Mouse (Mus musculus) midbrain, embryonic 13.5 days (tissue): ENCODE results near the gene Spata5. TPM values are rescaled to one million over a fixed set of nuclear protein-coding genes. Genes with fewer than 3 reads are reported as not detected.

Source experiments
- ATAC-seq: fragments of 200-750 bp; cut with Nextera tagmentation; 2 replicates; pipeline ENCODE4 v1.8.0; 2017; ENCODE audit warnings: mild to moderate bottlenecking, moderate TSS enrichment, moderate library complexity
- H3K27ac ChIP-seq: fragments of 300-500 bp; sonication (generic); 2 replicates; pipeline ENCODE4 v1.5.1; 2015; ENCODE audit warnings: inconsistent platforms, mild to moderate bottlenecking, moderate library complexity
- H3K27me3 ChIP-seq: fragments of 300-500 bp; sonication (generic); 2 replicates; pipeline ENCODE4 v1.6.1; 2015; ENCODE audit warnings: mild to moderate bottlenecking, inconsistent platforms
- H3K36me3 ChIP-seq: fragments of 300-500 bp; sonication (generic); 2 replicates; pipeline ENCODE4 v1.6.1; 2015; ENCODE audit warnings: mild to moderate bottlenecking, inconsistent platforms
- H3K4me1 ChIP-seq: fragments of 300-500 bp; sonication (generic); replicated peaks from 2 replicates; pipeline ENCODE4 v1.6.1; 2015; ENCODE audit warnings: inconsistent platforms
- H3K4me2 ChIP-seq: fragments of 300-500 bp; sonication (generic); replicated peaks from 2 replicates; pipeline ENCODE4 v1.6.1; 2015; ENCODE audit warnings: moderate library complexity, mild to moderate bottlenecking, inconsistent platforms
- H3K4me3 ChIP-seq: fragments of 300-500 bp; sonication (generic); replicated peaks from 2 replicates; pipeline ENCODE4 v1.5.1; 2015; ENCODE audit warnings: mild to moderate bottlenecking, inconsistent platforms
- H3K9ac ChIP-seq: fragments of 300-500 bp; sonication (generic); replicated peaks from 2 replicates; pipeline ENCODE4 v1.6.1; 2015; ENCODE audit warnings: mild to moderate bottlenecking, inconsistent platforms
- H3K9me3 ChIP-seq: fragments of 300-500 bp; sonication (generic); 2 replicates; pipeline ENCODE4 v1.6.1; 2016; ENCODE audit warnings: mild to moderate bottlenecking, inconsistent platforms
- WGBS: fragments of 180-500 bp; shearing (Covaris S2); methylation state at CpG from one replicate; pipeline ENCODE4 v1.1.7; 2015; 5-methylcytosine and 5-hydroxymethylcytosine counted together
- polyA plus RNA-seq: library from polyadenylated mRNA; unstranded; fragments of >200 nt; fragmentation: Nextera tagmentation; extraction: Ambion mirVana; gene quantifications from 2 replicates; pipeline ENCODE4 v1.2.1, GENCODE M21; 2015

Gene Spata5
- polyA plus RNA-seq, 1 experiment from 2014 or later: 31.2 TPM

DNA sequence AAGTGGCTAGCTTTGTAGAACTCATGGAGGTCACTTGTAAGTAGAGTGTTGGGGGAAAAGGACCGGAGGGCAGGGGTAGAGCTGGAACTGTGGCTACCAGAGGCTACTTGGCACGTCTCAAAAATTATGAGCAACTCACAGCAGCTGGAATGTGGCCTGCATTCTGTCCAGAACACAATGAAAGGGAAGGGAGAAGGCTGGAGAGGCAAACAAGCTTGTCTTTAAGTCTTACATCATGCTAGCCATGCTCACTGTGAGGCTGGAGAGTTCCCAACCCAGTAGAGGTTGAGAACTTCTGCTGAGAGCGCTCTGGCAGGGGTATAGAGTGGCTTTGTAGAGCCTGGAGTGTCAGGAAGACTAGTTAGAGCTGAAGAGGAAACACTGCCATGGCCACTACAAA is 22.1 kb upstream of the Spata5 start:
- Histone ChIP-seq H3K27ac (no peak overlapping the region), H3K4me1 (no peaks in the 10 kb centered on the region), H3K4me2 (no peak overlapping the region), H3K4me3 (no peak overlapping the region), H3K27me3 (no peaks in the 10 kb centered on the region), H3K9me3 (no peaks in the 10 kb centered on the region), H3K9ac (no peak overlapping the region), H3K36me3 (no peaks in the 10 kb centered on the region)
- no peak for ATAC-seq
- 68% methylated on average over 3 of the region's 3 CpGs for WGBS

DNA sequence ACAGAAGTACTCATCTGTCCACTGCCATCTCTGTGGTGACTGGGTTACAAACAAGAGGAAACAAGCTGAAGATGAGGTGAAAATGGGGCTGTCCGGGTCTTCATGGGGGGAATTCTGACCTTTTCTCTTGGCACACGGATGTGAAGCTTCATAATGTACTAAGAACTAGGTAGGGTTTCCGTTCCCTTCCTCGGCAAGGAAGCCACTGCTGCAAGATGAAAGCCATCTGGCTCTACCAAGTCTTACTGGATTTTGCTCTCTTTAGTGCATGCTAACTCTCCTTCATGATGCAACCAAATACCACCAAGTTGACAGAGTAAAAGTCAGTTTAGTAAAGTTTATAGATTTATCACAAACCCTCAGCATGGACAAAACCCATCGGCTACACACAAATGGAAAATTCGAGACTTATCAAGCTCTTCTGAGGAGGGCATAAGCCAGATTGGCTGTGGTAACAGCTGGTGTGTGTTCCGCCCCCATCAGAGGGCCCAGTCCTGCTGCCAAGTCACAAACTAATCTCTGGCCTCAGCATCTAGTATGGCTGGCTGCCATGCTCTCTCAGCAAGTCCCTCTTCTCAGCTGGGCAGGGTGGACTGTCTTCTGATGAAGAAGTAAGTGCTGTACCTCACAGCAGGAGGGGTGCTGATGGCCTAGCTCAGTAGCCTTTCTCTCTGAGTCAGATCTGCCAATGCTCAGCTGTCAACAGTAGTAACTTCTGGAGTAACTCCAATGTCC is 20.9 kb upstream of the Spata5 start:
- 89% methylated on average over 7 of the region's 7 CpGs for WGBS
- no peak for ATAC-seq

DNA sequence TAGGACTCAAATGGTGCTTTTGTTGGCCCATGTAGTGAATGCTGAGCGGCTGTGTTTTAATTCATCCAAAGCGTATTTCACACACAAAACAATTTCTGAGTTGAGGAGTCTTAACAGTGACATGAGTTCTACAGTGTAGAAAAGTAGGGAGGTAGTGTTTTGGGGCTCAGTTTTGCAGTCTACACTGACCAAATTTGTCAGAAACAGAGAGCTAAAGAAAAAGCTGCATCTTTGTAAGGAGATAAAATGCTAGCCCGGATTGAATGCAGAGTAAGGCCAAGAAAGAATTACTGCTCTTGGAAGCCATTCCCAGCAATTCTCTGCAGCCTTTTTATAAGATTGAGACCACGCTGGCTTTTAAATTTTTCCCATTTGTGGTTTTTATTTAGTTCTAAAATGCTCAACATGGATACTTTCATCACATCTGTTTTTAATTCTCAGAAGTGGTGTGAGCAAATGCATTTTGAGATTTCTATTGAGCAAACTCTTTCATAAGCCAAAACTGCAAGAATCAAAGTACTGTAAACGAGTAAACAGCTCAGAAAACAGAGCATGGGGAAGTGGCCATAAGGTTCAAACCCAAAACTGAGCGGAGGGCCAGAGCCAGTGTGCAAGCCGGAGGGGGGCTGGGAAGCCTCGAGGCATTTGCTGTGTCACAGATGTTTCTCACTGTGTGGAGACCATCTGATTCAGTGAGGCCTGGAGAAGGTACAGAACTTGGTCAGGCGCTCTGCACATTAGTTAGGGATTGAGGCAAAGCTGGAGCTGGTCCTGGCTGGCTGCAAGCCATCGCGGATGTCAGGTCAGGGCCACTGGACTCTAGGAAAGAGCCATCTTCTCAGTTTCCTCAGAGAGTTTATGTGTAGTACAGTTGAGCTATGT is 17.7 kb upstream of the Spata5 start:
- ATAC-seq: no peak
- Histone ChIP-seq H3K4me3 (no peak overlapping the region), H3K27ac (no peak overlapping the region), H3K4me1 (no peaks in the 10 kb centered on the region), H3K4me2 (no peak overlapping the region), H3K9ac (no peak overlapping the region), H3K9me3 (no peaks in the 10 kb centered on the region), H3K27me3 (no peaks in the 10 kb centered on the region), H3K36me3 (no peaks in the 10 kb centered on the region)
- 89% methylated on average over 11 of the region's 11 CpGs for WGBS

More for the DNA sequence above, 20.9 kb upstream of the Spata5 start:
- Histone ChIP-seq H3K9me3 (no peaks in the 10 kb centered on the region), H3K27ac (no peak overlapping the region), H3K4me2 (no peak overlapping the region), H3K36me3 (no peaks in the 10 kb centered on the region), H3K27me3 (no peaks in the 10 kb centered on the region), H3K4me3 (no peak overlapping the region), H3K4me1 (no peaks in the 10 kb centered on the region), H3K9ac (no peak overlapping the region)

DNA sequence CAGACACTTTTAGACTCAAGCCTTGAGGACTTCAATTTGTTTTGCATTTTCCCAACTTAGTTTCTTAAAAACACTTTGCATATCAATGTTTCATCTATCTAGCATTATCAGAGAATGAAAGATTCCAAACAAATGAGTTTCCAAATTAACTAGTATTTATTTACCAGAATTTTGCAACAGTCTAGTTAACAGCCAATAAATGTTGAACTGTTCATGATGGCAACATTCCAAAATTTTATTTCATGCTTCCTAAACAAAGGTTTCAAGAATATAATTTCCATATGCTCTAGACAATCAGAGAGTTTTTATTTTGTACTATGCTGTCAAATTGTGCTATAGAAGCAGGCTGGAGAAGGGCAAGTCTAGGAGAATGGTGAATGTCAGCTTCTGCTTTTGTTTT is 12.1 kb upstream of the Spata5 start:
- Histone ChIP-seq H3K4me1 (no peaks in the 10 kb centered on the region), H3K4me2 (no peak overlapping the region), H3K9ac (no peak overlapping the region), H3K4me3 (no peak overlapping the region), H3K36me3 (no peaks in the 10 kb centered on the region), H3K27ac (no peak overlapping the region), H3K27me3 (no peaks in the 10 kb centered on the region), H3K9me3 (no peaks in the 10 kb centered on the region)
- no peak for ATAC-seq

DNA sequence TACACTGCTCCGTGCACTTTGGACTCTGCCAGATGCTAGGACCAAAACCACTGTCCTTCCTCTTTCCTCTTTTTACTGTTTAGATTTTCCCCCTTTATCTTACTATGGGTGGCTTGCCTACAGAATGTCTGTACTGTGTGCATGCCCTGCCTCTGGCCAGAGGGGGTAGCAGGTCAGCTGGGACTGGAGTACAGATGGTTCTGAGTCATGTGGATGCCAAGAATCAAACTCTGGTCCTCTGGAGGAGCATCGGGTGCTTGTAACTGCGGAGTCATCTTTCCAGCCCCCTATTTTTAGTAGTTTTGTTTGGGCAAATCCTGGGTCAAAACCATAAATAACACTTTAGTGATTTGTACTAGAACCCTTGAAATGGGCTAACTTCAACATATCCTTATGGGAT is 6.2 kb upstream of the Spata5 start:
- Histone ChIP-seq H3K27ac (no peak overlapping the region), H3K27me3 (no peaks in the 10 kb centered on the region), H3K4me1 (peaks cover 2% of the 10 kb centered on the region), H3K9me3 (no peaks in the 10 kb centered on the region), H3K36me3 (no peaks in the 10 kb centered on the region), H3K4me2 (no peak overlapping the region), H3K4me3 (no peak overlapping the region), H3K9ac (no peak overlapping the region)
- ATAC-seq: no peak
- WGBS: 91% methylated on average over 3 of the region's 3 CpGs

DNA sequence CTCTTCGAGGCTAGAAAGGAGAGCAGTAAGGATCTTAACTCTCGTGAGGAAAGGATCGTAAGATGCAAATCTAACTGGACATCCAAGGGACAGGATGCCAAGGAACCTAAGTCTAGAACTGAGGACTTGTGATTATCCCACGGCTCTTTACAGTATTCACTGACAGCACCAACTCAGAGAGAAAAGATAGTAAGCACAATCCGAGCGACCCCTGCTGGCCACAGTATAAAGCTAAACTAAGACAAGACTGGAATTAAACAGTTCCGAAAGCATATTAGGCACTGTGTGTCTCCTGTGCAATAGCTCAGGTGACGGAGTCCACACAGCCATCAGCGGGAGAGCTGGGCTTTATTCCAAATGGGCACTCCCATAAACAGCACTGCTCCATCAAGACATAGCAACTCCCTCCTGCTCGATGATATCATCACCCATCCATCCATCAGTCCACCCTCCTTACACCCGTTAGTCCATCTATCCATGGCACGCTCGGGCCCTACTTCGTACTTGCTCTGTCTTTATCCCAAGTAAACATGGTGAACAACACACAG is 5.2 kb upstream of the Spata5 start:
- Histone ChIP-seq H3K27me3 (no peaks in the 10 kb centered on the region), H3K4me2 (no peak overlapping the region), H3K9me3 (no peaks in the 10 kb centered on the region), H3K4me1 (peaks cover 8% of the 10 kb centered on the region), H3K36me3 (no peaks in the 10 kb centered on the region), H3K4me3 (no peak overlapping the region), H3K9ac (no peak overlapping the region), H3K27ac (no peak overlapping the region)
- 54% methylated on average over 14 of the region's 14 CpGs for WGBS
- no peak for ATAC-seq

DNA sequence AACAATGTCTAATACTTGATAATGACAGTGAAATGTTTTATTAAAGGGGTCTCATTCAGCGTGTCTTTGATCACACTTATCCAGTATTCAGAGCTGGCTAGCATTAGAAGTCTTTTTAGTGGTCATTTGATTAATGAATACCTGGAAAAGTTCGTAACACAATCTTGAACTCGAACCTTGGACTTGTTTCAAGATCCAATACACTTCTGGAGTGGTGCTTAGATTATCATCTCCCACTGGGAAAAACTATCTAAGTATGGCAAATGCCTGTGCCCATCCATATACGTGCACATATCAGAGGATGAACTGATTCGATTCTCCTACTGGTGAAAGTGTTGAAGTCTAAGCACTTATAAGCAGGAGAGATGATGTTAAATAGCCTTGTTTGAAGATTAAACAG is 1.4 kb upstream of the Spata5 start:
- no peak for ATAC-seq
- H3K27ac ChIP-seq: no peak overlapping the region
- 76% methylated on average over 5 of the region's 5 CpGs for WGBS

DNA sequence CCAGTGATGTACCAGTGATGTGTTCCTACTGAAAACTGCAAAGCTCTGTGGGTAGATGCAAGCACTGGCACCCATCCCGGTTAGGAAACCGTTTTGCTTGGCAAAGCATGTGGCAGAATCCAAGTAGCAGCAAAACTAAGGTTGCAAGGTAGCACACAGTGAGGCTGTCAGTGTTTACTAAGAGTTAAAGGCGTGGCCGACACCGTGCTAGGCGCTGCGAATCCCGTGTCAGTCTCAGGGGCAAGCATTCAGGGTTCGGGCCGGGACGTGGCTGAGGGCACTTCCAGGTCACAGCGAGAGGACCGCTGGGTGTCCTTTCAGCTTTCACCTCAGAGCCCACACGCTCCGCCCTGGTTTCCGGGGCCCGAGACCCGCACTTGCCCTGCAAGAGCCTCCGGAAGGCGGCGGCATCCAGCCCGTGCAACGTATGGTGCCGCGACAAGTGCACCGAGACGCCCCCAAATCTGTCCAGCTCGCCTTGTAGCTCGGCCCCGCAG is 687 bp upstream of the Spata5 start:
- ATAC-seq: no peak
- Histone ChIP-seq H3K4me3 (peak overlapping the region; percentile 71), H3K27me3 (no peaks in the 10 kb centered on the region), H3K9me3 (no peaks in the 10 kb centered on the region), H3K4me2 (peak overlapping the region; percentile 86), H3K4me1 (peaks cover 21% of the 10 kb centered on the region), H3K36me3 (no peaks in the 10 kb centered on the region), H3K27ac (peak overlapping the region; percentile 83), H3K9ac (peak overlapping the region; percentile 79)
- WGBS: under 1% methylated on average over 30 of the region's 30 CpGs

More for the DNA sequence above, 1.4 kb upstream of the Spata5 start:
- H3K4me1 ChIP-seq: peaks cover 21% of the 10 kb centered on the region
- H3K4me3 ChIP-seq: peak overlapping the region; percentile 71
- H3K4me2 ChIP-seq: peak overlapping the region; percentile 86
- no peaks in the 10 kb centered on the region for H3K36me3 ChIP-seq
- H3K9me3 ChIP-seq: no peaks in the 10 kb centered on the region
- H3K27me3 ChIP-seq: no peaks in the 10 kb centered on the region
- peak overlapping the region; percentile 79; the same call in 1 of the 2 replicates for H3K9ac ChIP-seq

DNA sequence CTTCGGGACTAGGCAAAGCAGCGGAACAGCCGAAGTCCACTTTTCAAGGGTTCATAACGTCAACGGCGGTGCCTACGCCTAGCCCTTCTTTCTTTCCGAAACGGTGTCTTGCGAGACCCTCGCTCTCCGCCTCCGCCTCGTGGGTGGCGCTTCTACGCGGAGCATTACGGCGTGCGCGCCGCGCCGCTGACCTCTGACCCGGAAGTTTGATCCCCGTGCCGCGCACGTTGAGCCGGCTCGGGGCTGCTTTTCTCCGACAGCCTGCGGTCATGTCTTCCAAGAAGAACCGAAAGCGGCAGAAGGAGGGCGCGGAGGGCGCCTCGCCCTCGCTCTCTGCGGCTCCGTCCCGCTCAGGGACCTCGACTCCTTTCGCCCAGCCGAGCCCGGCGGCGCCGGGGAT is 376 bp downstream of the Spata5 start, which contains the start of gene Nudt6:
Gene Nudt6, minus strand, starts transcription at position 140 of the 400 bp plus-strand sequence.
- peak within 1 kb of the TSS; percentile 71 for H3K4me3 ChIP-seq
- H3K4me1 ChIP-seq: peaks cover 21% of the 10 kb centered on the region
- H3K27ac ChIP-seq: peak within 1 kb of the TSS; percentile 85
- no peaks in the 10 kb centered on the region for H3K27me3 ChIP-seq
- H3K9ac ChIP-seq: peak within 1 kb of the TSS; percentile 79
- H3K4me2 ChIP-seq: peak within 1 kb of the TSS; percentile 93
- ATAC-seq: peak; percentile 83
- no peaks in the 10 kb centered on the region for H3K36me3 ChIP-seq
- under 1% methylated on average over 50 of the region's 50 CpGs for WGBS
- no peaks in the 10 kb centered on the region for H3K9me3 ChIP-seq

DNA sequence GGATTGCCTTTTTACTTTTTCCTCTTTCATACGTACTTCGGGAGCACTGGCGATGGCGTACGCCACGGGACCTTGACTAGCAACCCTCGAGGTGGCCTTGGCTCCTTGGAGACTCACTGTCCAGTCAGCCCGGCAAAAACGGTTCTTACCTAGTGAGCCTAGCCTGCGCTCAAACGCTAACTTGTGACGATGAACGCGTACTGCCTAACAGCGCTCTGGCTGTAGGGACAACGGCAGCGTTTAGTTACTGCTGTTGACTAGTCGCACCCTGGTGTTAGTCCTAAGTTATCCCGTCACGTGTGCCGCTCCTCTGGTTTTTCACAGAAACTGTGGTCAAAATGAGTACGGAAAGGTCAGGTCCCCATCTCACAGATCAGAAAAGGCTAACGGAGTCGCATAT is 945 bp downstream of the Spata5 start:
- H3K36me3 ChIP-seq: peaks cover 4% of the 10 kb centered on the region

DNA sequence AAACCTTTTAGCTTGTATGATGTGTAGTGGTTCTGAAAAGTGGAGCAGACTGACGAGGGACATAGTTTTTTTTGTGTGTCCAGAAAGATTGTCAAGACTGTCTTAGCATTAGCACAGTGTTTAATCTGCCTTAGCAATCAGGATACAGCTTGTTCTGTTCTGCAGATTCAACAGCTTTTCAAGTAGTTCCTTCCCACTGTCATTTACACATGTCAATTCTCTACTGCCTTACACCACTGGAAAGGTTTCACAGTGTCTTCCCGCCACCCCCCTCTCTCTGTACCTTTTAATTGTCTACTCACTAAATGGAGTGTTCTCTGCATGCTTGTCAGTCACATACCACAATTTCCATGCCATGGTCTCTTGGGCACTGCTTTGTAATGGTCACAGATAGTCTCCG is 1.5 kb downstream of the Spata5 start:
- Histone ChIP-seq H3K36me3 (peaks cover 8% of the 10 kb centered on the region), H3K4me1 (peaks cover 21% of the 10 kb centered on the region), H3K9me3 (no peaks in the 10 kb centered on the region), H3K27me3 (no peaks in the 10 kb centered on the region), H3K27ac (no peak overlapping the region), H3K4me2 (peak overlapping the region; percentile 93), H3K9ac (peak overlapping the region; percentile 64), H3K4me3 (peak overlapping the region; percentile 71)
- ATAC-seq: no peak
- WGBS: 13% methylated on average over 3 of the region's 3 CpGs

More for the DNA sequence above, 945 bp downstream of the Spata5 start:
- peak overlapping the region; percentile 93 for H3K4me2 ChIP-seq
- H3K27ac ChIP-seq: peak overlapping the region; percentile 85
- H3K4me3 ChIP-seq: peak overlapping the region; percentile 71
- peak overlapping the region; percentile 64 for H3K9ac ChIP-seq
- peaks cover 21% of the 10 kb centered on the region for H3K4me1 ChIP-seq
- no peak for ATAC-seq
- no peaks in the 10 kb centered on the region for H3K27me3 ChIP-seq
- under 1% methylated on average over 24 of the region's 24 CpGs for WGBS
- no peaks in the 10 kb centered on the region for H3K9me3 ChIP-seq

DNA sequence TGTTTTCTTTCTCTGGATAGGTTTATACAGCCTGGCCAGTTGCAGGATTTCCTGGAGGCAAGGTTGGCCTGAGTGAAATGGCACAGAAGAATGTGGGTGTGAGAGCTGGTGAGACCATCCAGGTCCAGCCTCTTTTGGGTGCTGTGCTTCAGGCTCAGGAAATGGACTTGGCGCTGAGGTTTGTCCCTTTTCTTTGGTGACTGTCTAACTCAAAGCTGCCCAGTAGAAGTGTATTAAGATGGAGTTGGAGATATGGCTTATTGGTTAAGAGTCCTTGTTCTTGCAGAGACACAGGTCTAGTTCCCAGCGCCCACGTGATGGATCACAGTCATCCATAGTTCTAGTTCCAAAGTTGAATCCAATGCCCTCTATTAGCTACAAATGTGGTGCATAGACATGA is 6.4 kb downstream of the Spata5 start:
- no peak overlapping the region for H3K4me2 ChIP-seq
- H3K9me3 ChIP-seq: no peaks in the 10 kb centered on the region
- H3K4me1 ChIP-seq: peaks cover 8% of the 10 kb centered on the region
- H3K4me3 ChIP-seq: no peak overlapping the region
- peaks cover 24% of the 10 kb centered on the region for H3K36me3 ChIP-seq
- no peaks in the 10 kb centered on the region for H3K27me3 ChIP-seq
- 98% methylated on average over 3 of the region's 3 CpGs for WGBS
- no peak overlapping the region for H3K9ac ChIP-seq
- no peak overlapping the region for H3K27ac ChIP-seq
- no peak for ATAC-seq
